Mouse (Mus musculus) kidney, postnatal 0 days (tissue): ENCODE data around the gene Gpm6a. TPM values are rescaled to one million over a fixed set of nuclear protein-coding genes. Genes with fewer than 3 reads are reported as not detected.

Experiments
- ATAC-seq: fragments of 200-750 bp; cut with Nextera tagmentation; replicated peaks from 2 replicates; pipeline ENCODE4 v1.8.0; 2017; ENCODE audit warnings: low read depth, moderate number of reproducible peaks, moderate TSS enrichment, moderate library complexity; ENCODE audit not compliant: low FRiP score
- DNase-seq: peaks from one replicate; pipeline ENCODE4 v3.0.0-alpha.2; 2016; ENCODE audit warnings: low spot score
- H3K27ac ChIP-seq: fragments of 300-500 bp; sonication (generic); 2 replicates; pipeline ENCODE4 v1.5.1; 2014; ENCODE audit warnings: mild to moderate bottlenecking
- H3K27me3 ChIP-seq: fragments of 300-500 bp; sonication (generic); 2 replicates; pipeline ENCODE4 v1.6.1; 2014; ENCODE audit warnings: low read length, mixed read lengths; ENCODE audit not compliant: insufficient read depth
- H3K36me3 ChIP-seq: fragments of 300-500 bp; sonication (generic); 2 replicates; pipeline ENCODE4 v1.6.1; 2014; ENCODE audit warnings: low read length, mixed read lengths; ENCODE audit not compliant: insufficient read depth
- H3K4me1 ChIP-seq: fragments of 300-500 bp; sonication (generic); replicated peaks from 2 replicates; pipeline ENCODE4 v1.6.1; 2014; ENCODE audit warnings: antibody characterized with exemption, low read length, mixed read lengths; ENCODE audit not compliant: insufficient read depth
- H3K4me2 ChIP-seq: fragments of 300-500 bp; sonication (generic); 2 replicates; pipeline ENCODE4 v1.6.1; 2014; ENCODE audit warnings: mild to moderate bottlenecking, low read length, moderate library complexity, mixed read lengths
- H3K4me3 ChIP-seq: fragments of 300-500 bp; sonication (generic); replicated peaks from 2 replicates; pipeline ENCODE4 v1.5.1; 2014; ENCODE audit warnings: low read depth, low read length
- H3K9ac ChIP-seq: fragments of 300-500 bp; sonication (generic); 2 replicates; pipeline ENCODE4 v1.6.1; 2014; ENCODE audit warnings: low read depth, low read length
- H3K9me3 ChIP-seq: fragments of 300-500 bp; sonication (generic); replicated peaks from 2 replicates; pipeline ENCODE4 v1.6.1; 2016; ENCODE audit warnings: low read length, inconsistent platforms, mixed read lengths
- CTCF ChIP-seq: IDR thresholded peaks from 2 replicates; pipeline ENCODE4 v1.5.1; 2016; ENCODE audit warnings: antibody characterized with exemption, low read depth, mild to moderate bottlenecking, moderate library complexity
- WGBS: fragments of 180-500 bp; shearing (Covaris S2); extraction: QIAGEN DNeasy Blood & Tissue Kit; methylation state at CpG from one replicate; pipeline ENCODE4 v1.1.7; 2014; 5-methylcytosine and 5-hydroxymethylcytosine counted together
- polyA plus RNA-seq: library from polyadenylated mRNA; unstranded; fragments of >200 nt; fragmentation: Nextera tagmentation; extraction: Ambion mirVana; gene quantifications from 2 replicates; pipeline ENCODE4 v1.2.1, GENCODE M21; 2015

Gpm6a gene
- polyA plus RNA-seq, 1 experiment from 2014 or later = 41.6 TPM

DNA sequence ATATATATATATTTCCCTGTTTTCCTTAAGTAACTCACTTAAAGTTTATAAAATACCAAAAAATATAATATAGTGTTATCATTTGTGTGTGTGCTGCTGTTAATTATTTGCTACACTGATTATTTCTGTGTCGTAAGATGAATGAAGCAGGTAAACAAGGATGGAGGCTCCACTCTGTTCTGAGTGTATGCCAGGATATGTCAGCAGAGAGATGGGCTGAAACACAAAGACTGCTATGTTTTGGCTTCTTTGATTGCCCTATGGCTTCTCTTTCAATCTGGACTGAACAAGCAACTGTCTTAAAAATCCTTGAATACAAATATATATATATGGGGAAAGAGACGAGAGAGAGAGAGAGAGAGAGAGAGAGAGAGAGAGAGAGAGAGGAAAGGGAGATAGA is 1.3 kb upstream of the Gpm6a start:
- DNase-seq = no peak
- no peak overlapping the region for H3K4me3 ChIP-seq
- ATAC-seq = no peak
- H3K27ac ChIP-seq = no peak overlapping the region
- H3K4me1 ChIP-seq = no peaks in the 10 kb centered on the region
- 81% methylated on average over 2 of the region's 2 CpGs for WGBS
- H3K36me3 ChIP-seq = no peaks in the 10 kb centered on the region
- no peak for TF ChIP-seq CTCF
- H3K9ac ChIP-seq = no peak overlapping the region
- H3K27me3 ChIP-seq = no peaks in the 10 kb centered on the region
- H3K9me3 ChIP-seq = no peaks in the 10 kb centered on the region
- no peak overlapping the region for H3K4me2 ChIP-seq

DNA sequence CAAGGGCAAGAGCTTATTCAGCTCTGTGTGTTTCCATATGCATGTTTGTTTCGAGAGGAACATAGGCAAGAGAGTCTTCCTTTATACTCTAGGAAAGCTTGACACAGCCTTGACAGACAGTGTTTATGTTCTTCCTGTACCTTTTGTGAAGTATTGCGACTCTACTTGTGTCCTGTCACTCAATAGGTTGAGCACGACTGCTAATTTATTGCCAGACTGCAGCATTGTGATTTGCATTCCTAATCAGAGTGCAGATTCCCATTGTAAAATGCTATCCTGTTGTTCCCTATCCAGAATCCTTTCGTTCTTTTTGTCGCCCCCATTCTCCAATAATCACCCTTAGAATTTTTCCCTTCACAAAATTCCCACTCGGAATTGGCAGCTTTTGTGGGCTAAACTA is 613 bp upstream of the Gpm6a start:
- Histone ChIP-seq H3K9ac (no peak overlapping the region), H3K4me3 (no peak overlapping the region), H3K36me3 (no peaks in the 10 kb centered on the region), H3K27ac (no peak overlapping the region), H3K9me3 (no peaks in the 10 kb centered on the region), H3K27me3 (no peaks in the 10 kb centered on the region), H3K4me1 (no peaks in the 10 kb centered on the region), H3K4me2 (no peak overlapping the region)
- ATAC-seq (no peak), DNase-seq (no peak)
- 50% methylated on average over 6 of the region's 6 CpGs for WGBS
- no peak for TF ChIP-seq CTCF

DNA sequence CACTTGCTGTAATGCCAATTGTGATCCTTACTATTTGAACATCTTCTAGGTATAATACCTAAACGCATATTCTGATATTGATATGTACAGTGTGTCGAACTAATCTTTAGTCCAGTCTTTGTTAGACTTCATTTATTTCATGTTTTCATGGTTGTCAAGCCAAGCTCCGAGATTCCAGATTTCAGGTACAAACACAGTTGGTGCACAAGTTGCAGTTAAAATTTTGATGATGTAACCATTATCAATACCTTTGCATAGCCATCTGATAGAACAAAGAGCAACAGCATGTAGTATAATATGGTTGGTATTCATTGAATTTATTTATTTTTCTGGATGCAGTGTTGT is 785 bp downstream of the Gpm6a start:
- no peaks in the 10 kb centered on the region for H3K27me3 ChIP-seq
- ATAC-seq (no peak), DNase-seq (no peak)
- no peaks in the 10 kb centered on the region for H3K9me3 ChIP-seq
- H3K27ac ChIP-seq = no peak overlapping the region
- H3K9ac ChIP-seq = no peak overlapping the region
- H3K36me3 ChIP-seq = no peaks in the 10 kb centered on the region
- no peak overlapping the region for H3K4me3 ChIP-seq
- TF ChIP-seq CTCF = no peak
- WGBS = 85% methylated on average over 3 of the region's 3 CpGs
- no peaks in the 10 kb centered on the region for H3K4me1 ChIP-seq
- H3K4me2 ChIP-seq = no peak overlapping the region

DNA sequence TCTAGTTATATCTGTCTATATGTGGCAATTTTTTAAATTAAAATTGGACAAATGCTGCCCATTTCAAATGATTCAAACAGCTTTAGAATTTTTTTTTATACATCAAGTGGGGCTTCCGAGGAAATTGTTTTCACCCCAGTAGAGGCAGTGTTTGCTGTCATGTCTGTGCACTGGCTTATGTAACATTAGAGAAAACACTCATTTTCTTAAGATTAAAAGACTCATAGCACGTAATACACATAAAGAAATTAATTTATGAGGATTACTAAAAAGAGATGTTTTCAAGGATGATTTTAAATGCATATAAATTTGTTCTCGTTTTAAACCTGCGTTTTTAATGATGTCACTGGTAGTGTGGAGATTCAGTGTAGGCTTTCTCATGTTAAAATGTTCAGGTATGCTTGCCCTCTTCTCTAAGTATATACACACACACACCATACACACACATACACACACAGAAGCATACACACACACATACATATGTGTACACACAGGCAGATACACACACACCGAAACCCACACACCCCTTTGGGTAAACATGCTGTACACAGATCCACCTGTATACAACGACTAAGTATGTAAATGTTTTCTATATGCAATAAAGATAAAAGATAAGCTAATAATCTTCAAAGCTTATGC is 1.4 kb downstream of the Gpm6a start:
- Histone ChIP-seq H3K9me3 (no peaks in the 10 kb centered on the region), H3K36me3 (no peaks in the 10 kb centered on the region), H3K27me3 (no peaks in the 10 kb centered on the region), H3K27ac (no peak overlapping the region), H3K9ac (no peak overlapping the region), H3K4me1 (no peaks in the 10 kb centered on the region), H3K4me2 (no peak overlapping the region), H3K4me3 (no peak overlapping the region)
- ATAC-seq (no peak), DNase-seq (no peak)
- no peak for TF ChIP-seq CTCF
- 79% methylated on average over 6 of the region's 6 CpGs for WGBS

DNA sequence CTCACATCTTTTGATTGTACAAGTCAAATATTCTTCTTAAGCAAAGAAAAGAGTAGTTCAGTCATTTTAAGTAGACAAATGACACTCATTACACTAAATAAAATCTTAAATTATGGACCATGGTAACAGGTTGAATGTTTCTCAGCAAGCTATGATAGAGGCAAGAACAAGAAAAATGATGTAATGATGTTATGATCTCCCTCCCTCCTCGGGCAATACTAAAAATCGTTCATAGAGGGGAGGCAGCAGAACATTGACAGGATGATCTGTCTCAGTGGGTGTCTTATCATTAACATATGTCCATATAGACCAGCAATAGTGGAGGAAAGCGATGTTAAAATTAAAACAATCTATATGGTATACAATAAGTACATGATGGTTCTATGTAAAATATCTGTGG is 2.1 kb downstream of the Gpm6a start:
- H3K36me3 ChIP-seq = no peaks in the 10 kb centered on the region
- no peak for ATAC-seq
- H3K27me3 ChIP-seq = no peaks in the 10 kb centered on the region
- no peak overlapping the region for H3K4me3 ChIP-seq
- H3K4me1 ChIP-seq = no peaks in the 10 kb centered on the region
- H3K9me3 ChIP-seq = no peaks in the 10 kb centered on the region
- H3K27ac ChIP-seq = no peak overlapping the region
- no peak overlapping the region for H3K9ac ChIP-seq
- TF ChIP-seq CTCF = no peak
- H3K4me2 ChIP-seq = no peak overlapping the region
- 91% methylated on average over 3 of the region's 3 CpGs for WGBS
- no peak for DNase-seq

DNA sequence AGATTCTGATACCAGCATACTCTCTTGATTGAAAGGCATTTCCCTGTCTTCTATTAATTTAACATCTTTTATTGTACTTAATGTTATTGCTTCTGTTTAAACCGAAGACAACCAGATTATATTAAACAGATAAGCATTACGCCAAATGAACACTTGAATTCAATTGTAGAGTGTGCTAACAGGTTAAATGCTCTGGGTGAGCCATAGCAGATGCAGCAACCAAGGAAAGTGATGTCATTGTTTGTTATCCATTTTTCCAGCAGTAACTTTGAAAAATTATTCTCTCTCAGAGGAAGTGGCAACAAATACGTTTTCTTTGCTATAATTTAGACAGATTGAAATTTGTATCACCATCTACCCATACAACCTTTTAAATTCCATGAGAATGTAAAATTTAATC is 2.9 kb downstream of the Gpm6a start:
- no peak overlapping the region for H3K27ac ChIP-seq
- DNase-seq = no peak
- H3K4me2 ChIP-seq = no peak overlapping the region
- H3K27me3 ChIP-seq = no peaks in the 10 kb centered on the region
- no peak overlapping the region for H3K4me3 ChIP-seq
- no peak for ATAC-seq
- 75% methylated on average over 3 of the region's 3 CpGs for WGBS
- TF ChIP-seq CTCF = no peak
- H3K4me1 ChIP-seq = no peaks in the 10 kb centered on the region
- no peaks in the 10 kb centered on the region for H3K36me3 ChIP-seq
- H3K9me3 ChIP-seq = no peaks in the 10 kb centered on the region
- no peak overlapping the region for H3K9ac ChIP-seq

DNA sequence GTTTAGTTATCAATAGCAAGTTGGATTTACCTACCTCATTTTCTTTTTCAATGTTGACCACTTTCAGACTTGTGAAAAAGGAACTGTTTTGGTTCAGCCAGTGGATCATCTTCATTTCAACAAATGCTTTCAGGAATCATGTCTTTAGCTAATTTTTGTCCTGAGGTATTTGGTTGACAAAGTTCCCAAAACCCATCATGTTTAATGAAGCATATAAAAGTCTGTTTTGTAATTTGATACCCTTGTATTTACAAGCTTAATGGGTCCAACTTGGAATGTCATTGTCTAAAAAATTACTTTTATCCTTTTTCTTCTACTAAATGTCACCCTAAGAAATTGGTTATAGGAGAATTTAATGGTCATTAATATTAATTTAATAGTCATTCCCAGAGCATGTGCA is 6.9 kb downstream of the Gpm6a start:
- TF ChIP-seq CTCF = no peak
- Histone ChIP-seq H3K9ac (no peak overlapping the region), H3K36me3 (no peaks in the 10 kb centered on the region), H3K27ac (no peak overlapping the region), H3K4me3 (no peak overlapping the region), H3K27me3 (no peaks in the 10 kb centered on the region), H3K4me1 (no peaks in the 10 kb centered on the region), H3K9me3 (no peaks in the 10 kb centered on the region), H3K4me2 (no peak overlapping the region)
- no peak for ATAC-seq
- no peak for DNase-seq
